Mouse (Mus musculus) G1E (cell line): Measurements from ENCODE around the gene Trim39. TPM values are rescaled to one million over a fixed set of nuclear protein-coding genes. Genes with fewer than 3 reads are reported as not detected.

Experiments used
- ATAC-seq: 2 replicates; pipeline ENCODE4 v1.8.0; 2016; ENCODE audit warnings: mild to moderate bottlenecking; ENCODE audit not compliant: insufficient number of reproducible peaks, poor library complexity, low FRiP score, severe bottlenecking; ENCODE audit errors: extremely low read depth
- DNase-seq: peaks from one replicate; pipeline ENCODE4 v3.0.0; 2012; ENCODE audit warnings: low spot score
- H3K27me3 ChIP-seq: 2 replicates; pipeline ENCODE4 v1.6.1; 2012; ENCODE audit warnings: mild to moderate bottlenecking, low read length, inconsistent platforms; ENCODE audit not compliant: insufficient read depth
- H3K36me3 ChIP-seq: replicated peaks from 2 replicates; pipeline ENCODE3; 2012; ENCODE audit warnings: mild to moderate bottlenecking, inconsistent platforms
- H3K4me1 ChIP-seq: 2 replicates; pipeline ENCODE4 v1.6.1; 2012; ENCODE audit warnings: low read depth, low read length, inconsistent platforms, mixed read lengths; ENCODE audit not compliant: insufficient read depth
- H3K4me3 ChIP-seq: 2 replicates; pipeline ENCODE4 v1.5.1; 2012; ENCODE audit warnings: low read depth, mild to moderate bottlenecking, inconsistent platforms, low read length, moderate library complexity, mixed read lengths
- H3K9me3 ChIP-seq: replicated peaks from 2 replicates; pipeline ENCODE4 v1.6.1; 2012; ENCODE audit warnings: inconsistent platforms
- CTCF ChIP-seq: IDR thresholded peaks from 2 replicates; pipeline ENCODE4 v1.5.1; 2012; ENCODE audit warnings: low read depth, low read length, inconsistent platforms, mixed read lengths
- GATA1 ChIP-seq: IDR thresholded peaks from 2 replicates; pipeline ENCODE4 v1.6.1; 2012; ENCODE audit warnings: borderline replicate concordance, low read length, inconsistent platforms, mixed read lengths
- GATA2 ChIP-seq: IDR thresholded peaks from 2 replicates; pipeline ENCODE4 v1.6.1; 2012; ENCODE audit warnings: low read depth, low read length, inconsistent platforms, borderline replicate concordance
- POLR2AphosphoS5 ChIP-seq: IDR thresholded peaks from 2 replicates; pipeline ENCODE4 v1.6.1; 2012; ENCODE audit warnings: low read depth, low read length, inconsistent platforms; ENCODE audit not compliant: insufficient replicate concordance
- TAL1 ChIP-seq: conservative IDR thresholded peaks from 2 replicates; pipeline ENCODE4 v1.6.1; 2012; ENCODE audit warnings: low read depth, low read length, inconsistent platforms, mixed read lengths
- polyA plus RNA-seq: library from polyadenylated mRNA; stranded (reverse); fragments of >175 nt; gene quantifications from 2 replicates; pipeline ENCODE4 v1.2.3, GENCODE M21; 2012
- total RNA-seq, 2 experiments: library from RNA; stranded (forward) in 1 of 2; stranded (reverse) in 1 of 2; fragments of 200-1000 nt in 1 of 2; fragments of >200 nt in 1 of 2; fragmentation: Nextera tagmentation in 1 of 2; gene quantifications; 2 replicates each; pipeline ENCODE4 v1.2.3; 2014 to 2017

The Trim39 gene
- total and polyA plus RNA-seq, 3 experiments, result 6.8 to 17.5 (median 14.9) TPM

GRCm38 (mm10) chr17:36233572-36233971 lies 38.5 kb downstream of the Trim39 start:
- Histone ChIP-seq H3K4me3 (no peak overlapping the region), H3K27me3 (peaks cover 14% of the 10 kb centered on the region), H3K4me1 (no peaks in the 10 kb centered on the region; the same call in 1 of the 2 replicates), H3K36me3 (no peaks in the 10 kb centered on the region), H3K9me3 (no peaks in the 10 kb centered on the region; the same call in 1 of the 2 replicates)
- TF ChIP-seq POLR2AphosphoS5 (no peak), CTCF (no peak), GATA1 (no peak), TAL1 (no peak), GATA2 (no peak)
- ATAC-seq (no peak), DNase-seq (no peak)

DNA sequence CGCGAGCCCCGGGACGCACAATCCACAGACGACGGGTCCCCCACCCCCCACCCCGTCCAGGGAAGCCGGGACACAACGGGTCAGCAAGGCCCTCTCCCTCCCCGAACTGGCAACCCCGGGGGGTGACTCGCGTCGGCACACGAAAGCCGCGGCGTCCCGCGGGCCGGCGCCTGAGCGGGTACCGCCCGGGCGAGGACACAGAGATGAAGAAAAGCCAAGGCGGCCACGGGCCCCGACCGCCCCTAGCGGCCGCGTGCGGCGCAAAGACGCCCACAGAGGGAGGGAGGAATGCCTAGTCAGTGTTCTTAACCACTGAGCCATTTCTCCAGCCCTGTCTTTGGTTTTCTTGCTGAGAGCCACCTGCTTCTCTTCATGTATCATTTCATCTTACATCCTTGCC lies 40.7 kb downstream of the Trim39 start:
- Histone ChIP-seq H3K4me3 (no peak overlapping the region), H3K27me3 (no peaks in the 10 kb centered on the region; the same call in 1 of the 2 replicates)
- DNase-seq, result peak; percentile 100

DNA sequence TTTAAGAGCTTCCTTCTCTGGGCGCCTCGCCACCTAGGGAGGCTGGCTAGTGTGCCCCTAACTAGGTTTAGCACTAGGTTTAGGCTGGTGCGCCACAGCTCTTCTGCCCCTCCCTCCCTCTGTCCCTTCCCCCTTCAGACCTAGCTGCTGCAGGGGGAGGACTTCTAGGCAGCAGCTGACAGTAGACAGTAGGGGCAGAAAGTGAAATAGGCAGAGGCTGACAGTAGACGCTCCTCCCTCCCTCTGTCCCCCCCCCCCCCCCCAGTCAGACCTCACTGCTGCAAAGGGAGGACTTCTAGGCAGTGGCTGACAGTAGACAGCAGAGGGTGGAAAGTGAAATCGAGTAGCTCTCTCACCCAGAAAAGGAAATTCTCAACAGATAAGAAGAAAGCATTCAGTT lies 43.0 kb downstream of the Trim39 start:
- Histone ChIP-seq H3K9me3 (no peaks in the 10 kb centered on the region; the same call in 1 of the 2 replicates), H3K4me3 (no peak overlapping the region), H3K36me3 (no peaks in the 10 kb centered on the region), H3K27me3 (peaks cover 12% of the 10 kb centered on the region), H3K4me1 (no peaks in the 10 kb centered on the region)
- TF ChIP-seq TAL1, result no peak
- TF ChIP-seq GATA1, result no peak
- DNase-seq (no peak), ATAC-seq (no peak)

More for the DNA sequence above, 40.7 kb downstream of the Trim39 start:
- H3K36me3 ChIP-seq, result no peaks in the 10 kb centered on the region
- no peaks in the 10 kb centered on the region; the same call in 1 of the 2 replicates for H3K9me3 ChIP-seq
- ATAC-seq, result no peak
- no peaks in the 10 kb centered on the region; the same call in 1 of the 2 replicates for H3K4me1 ChIP-seq
- TF ChIP-seq TAL1 (no peak), GATA1 (no peak), GATA2 (no peak), CTCF (no peak)

GRCm38 (mm10) chr17:36226921-36227320 lies 45.1 kb downstream of the Trim39 start:
- H3K4me1 ChIP-seq, result no peaks in the 10 kb centered on the region
- H3K36me3 ChIP-seq, result no peaks in the 10 kb centered on the region
- H3K9me3 ChIP-seq, result no peaks in the 10 kb centered on the region; the same call in 1 of the 2 replicates
- ATAC-seq, result no peak
- H3K27me3 ChIP-seq, result peaks cover 12% of the 10 kb centered on the region
- no peak overlapping the region for H3K4me3 ChIP-seq
- no peak for DNase-seq
- TF ChIP-seq GATA1 (no peak), TAL1 (no peak), GATA2 (no peak), CTCF (no peak), POLR2AphosphoS5 (no peak)

GRCm38 (mm10) chr17:36225231-36225824 lies 46.7 kb downstream of the Trim39 start:
- ATAC-seq, result no peak
- Histone ChIP-seq H3K4me3 (no peak overlapping the region), H3K27me3 (peaks cover 12% of the 10 kb centered on the region; the same call in 1 of the 2 replicates), H3K4me1 (no peaks in the 10 kb centered on the region), H3K36me3 (no peaks in the 10 kb centered on the region), H3K9me3 (no peaks in the 10 kb centered on the region)
- TF ChIP-seq TAL1, result no peak
- TF ChIP-seq GATA2, result no peak
- no peak for DNase-seq

DNA sequence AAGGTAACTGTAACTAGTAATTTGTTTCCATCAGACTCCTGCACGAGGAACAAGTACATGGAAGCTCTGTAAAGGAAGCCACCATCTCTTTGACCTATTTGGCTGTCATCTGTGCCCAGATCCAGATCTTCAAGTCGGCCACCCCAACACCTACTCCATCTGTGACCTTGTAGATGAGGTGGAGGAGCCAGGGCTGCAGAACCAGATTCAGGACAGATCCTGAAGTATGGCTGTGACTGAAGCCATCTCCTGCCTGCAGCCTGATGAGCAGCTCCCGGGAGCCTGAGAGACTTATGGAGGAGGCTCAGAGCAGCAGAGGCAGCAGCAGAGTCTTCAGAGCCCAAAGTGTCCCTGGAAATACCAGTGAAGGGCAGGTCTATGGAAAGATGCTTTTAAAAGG lies 47.6 kb downstream of the Trim39 start:
- Histone ChIP-seq H3K36me3 (no peaks in the 10 kb centered on the region), H3K4me3 (no peak overlapping the region), H3K27me3 (peaks cover 12% of the 10 kb centered on the region; the same call in 1 of the 2 replicates), H3K4me1 (no peaks in the 10 kb centered on the region), H3K9me3 (no peaks in the 10 kb centered on the region)
- no peak for DNase-seq
- no peak for ATAC-seq
- TF ChIP-seq CTCF (no peak), POLR2AphosphoS5 (no peak), TAL1 (no peak)

GRCm38 (mm10) chr17:36218594-36219155 lies 53.4 kb downstream of the Trim39 start:
- ATAC-seq, result no peak
- Histone ChIP-seq H3K27me3 (no peaks in the 10 kb centered on the region), H3K9me3 (no peaks in the 10 kb centered on the region), H3K36me3 (no peaks in the 10 kb centered on the region), H3K4me3 (no peak overlapping the region), H3K4me1 (no peaks in the 10 kb centered on the region)
- DNase-seq, result no peak
- TF ChIP-seq GATA2 (no peak), POLR2AphosphoS5 (no peak), GATA1 (no peak), CTCF (no peak), TAL1 (no peak)
